Mouse (Mus musculus) heart, embryonic 16.5 days (tissue): Measurements from ENCODE around the gene Hacd2. TPM values are rescaled to one million over a fixed set of nuclear protein-coding genes. Genes with fewer than 3 reads are reported as not detected.

Experiments used
- ATAC-seq: fragments of 200-750 bp; cut with Nextera tagmentation; replicated peaks from 2 replicates; pipeline ENCODE4 v1.8.0; 2017; ENCODE audit warnings: moderate number of reproducible peaks; ENCODE audit not compliant: insufficient read depth, low FRiP score; ENCODE audit errors: extremely low read depth
- H3K27ac ChIP-seq: fragments of 300-500 bp; sonication (generic); 2 replicates; pipeline ENCODE4 v1.5.1; 2014; ENCODE audit warnings: mild to moderate bottlenecking, low read length, control low read depth, moderate library complexity
- H3K27me3 ChIP-seq: fragments of 300-500 bp; sonication (generic); 2 replicates; pipeline ENCODE4 v1.6.1; 2014; ENCODE audit warnings: low read length, mixed read lengths; ENCODE audit not compliant: control insufficient read depth, insufficient read depth
- H3K36me3 ChIP-seq: fragments of 300-500 bp; sonication (generic); 2 replicates; pipeline ENCODE4 v1.6.1; 2014; ENCODE audit not compliant: control insufficient read depth, insufficient read depth
- H3K4me1 ChIP-seq: fragments of 300-500 bp; sonication (generic); 2 replicates; pipeline ENCODE4 v1.6.1; 2014; ENCODE audit warnings: low read length, mixed read lengths; ENCODE audit not compliant: control insufficient read depth, insufficient read depth
- H3K4me2 ChIP-seq: fragments of 300-500 bp; sonication (generic); 2 replicates; pipeline ENCODE4 v1.6.1; 2014; ENCODE audit warnings: low read depth, mild to moderate bottlenecking, control low read depth, low read length
- H3K4me3 ChIP-seq: fragments of 300-500 bp; sonication (generic); 2 replicates; pipeline ENCODE4 v1.5.1; 2014; ENCODE audit warnings: mild to moderate bottlenecking, control low read depth, low read length
- H3K9ac ChIP-seq: fragments of 300-500 bp; sonication (generic); 2 replicates; pipeline ENCODE4 v1.6.1; 2014; ENCODE audit warnings: low read length, control low read depth
- H3K9me3 ChIP-seq: fragments of 300-500 bp; sonication (generic); replicated peaks from 2 replicates; pipeline ENCODE4 v1.6.1; 2016; ENCODE audit warnings: low read length; ENCODE audit not compliant: control insufficient read depth
- WGBS: fragments of 180-500 bp; shearing (Covaris S2); extraction: QIAGEN DNeasy Blood & Tissue Kit; methylation state at CpG from one replicate; pipeline ENCODE4 v1.1.7; 2014; 5-methylcytosine and 5-hydroxymethylcytosine counted together
- polyA plus RNA-seq: library from polyadenylated mRNA; unstranded; fragments of >200 nt; fragmentation: Nextera tagmentation; extraction: Ambion mirVana; gene quantifications from 2 replicates; pipeline ENCODE4 v1.2.1, GENCODE M21; 2015

The Hacd2 gene
- polyA plus RNA-seq, 1 experiment from 2014 or later: 61.5 TPM

GRCm38 (mm10) chr16:35109656-35110291 is 87.5 kb downstream of the Hacd2 start:
- Histone ChIP-seq H3K4me2 (peak overlapping the region; percentile 8; the same call in 1 of the 2 replicates), H3K4me3 (no peak overlapping the region), H3K36me3 (no peaks in the 10 kb centered on the region), H3K4me1 (peaks cover 23% of the 10 kb centered on the region), H3K27ac (peak overlapping the region; percentile 83), H3K9me3 (no peaks in the 10 kb centered on the region), H3K9ac (peak overlapping the region; percentile 6; the same call in 1 of the 2 replicates), H3K27me3 (no peaks in the 10 kb centered on the region)
- WGBS: 34% methylated on average over 7 of the region's 7 CpGs
- no peak for ATAC-seq

- Histone ChIP-seq H3K27me3 (no peaks in the 10 kb centered on the region), H3K4me3 (no peak overlapping the region), H3K36me3 (no peaks in the 10 kb centered on the region), H3K4me2 (peak overlapping the region; percentile 46), H3K27ac (peak overlapping the region; percentile 89), H3K9me3 (no peaks in the 10 kb centered on the region), H3K4me1 (peaks cover 23% of the 10 kb centered on the region), H3K9ac (no peak overlapping the region)
- WGBS: 24% methylated on average over 10 of the region's 10 CpGs
- ATAC-seq: peak; percentile 86
Measured at GRCm38 (mm10) chr16:35110410-35111142, 88.3 kb downstream of the Hacd2 start.

- Histone ChIP-seq H3K27me3 (no peaks in the 10 kb centered on the region), H3K9me3 (no peaks in the 10 kb centered on the region), H3K36me3 (no peaks in the 10 kb centered on the region), H3K4me1 (peaks cover 21% of the 10 kb centered on the region), H3K4me3 (no peak overlapping the region), H3K4me2 (peak overlapping the region; percentile 46), H3K9ac (no peak overlapping the region), H3K27ac (peak overlapping the region; percentile 89)
- ATAC-seq: 0 out of 2 replicates have a peak, but pooled peaks have one; percentile 1
- WGBS: 57% methylated on average over 8 of the region's 8 CpGs
Measured at GRCm38 (mm10) chr16:35111143-35111620, 89.0 kb downstream of the Hacd2 start.

- no peaks in the 10 kb centered on the region for H3K36me3 ChIP-seq
- no peak overlapping the region for H3K9ac ChIP-seq
- no peaks in the 10 kb centered on the region for H3K9me3 ChIP-seq
- peaks cover 33% of the 10 kb centered on the region for H3K4me1 ChIP-seq
- no peak overlapping the region for H3K4me3 ChIP-seq
- no peak overlapping the region for H3K4me2 ChIP-seq
- H3K27me3 ChIP-seq: no peaks in the 10 kb centered on the region
- no peak for ATAC-seq
- H3K27ac ChIP-seq: no peak overlapping the region
- WGBS: 85% methylated on average over 5 of the region's 5 CpGs
Measured at GRCm38 (mm10) chr16:35113496-35113895, 91.3 kb downstream of the Hacd2 start.

GRCm38 (mm10) chr16:35116328-35116956 is 94.2 kb downstream of the Hacd2 start:
- Histone ChIP-seq H3K4me1 (peaks cover 12% of the 10 kb centered on the region), H3K4me3 (no peak overlapping the region), H3K27ac (no peak overlapping the region), H3K9me3 (no peaks in the 10 kb centered on the region), H3K4me2 (no peak overlapping the region), H3K27me3 (no peaks in the 10 kb centered on the region), H3K9ac (no peak overlapping the region), H3K36me3 (no peaks in the 10 kb centered on the region)
- 63% methylated on average over 7 of the region's 7 CpGs for WGBS
- no peak for ATAC-seq

- WGBS: 38% methylated on average over 7 of the region's 7 CpGs
- H3K9ac ChIP-seq: no peak overlapping the region
- no peaks in the 10 kb centered on the region for H3K27me3 ChIP-seq
- peaks cover 12% of the 10 kb centered on the region for H3K4me1 ChIP-seq
- ATAC-seq: no peak
- H3K4me2 ChIP-seq: no peak overlapping the region
- no peaks in the 10 kb centered on the region for H3K36me3 ChIP-seq
- no peaks in the 10 kb centered on the region for H3K9me3 ChIP-seq
- no peak overlapping the region for H3K4me3 ChIP-seq
- no peak overlapping the region for H3K27ac ChIP-seq
Measured at GRCm38 (mm10) chr16:35117436-35117835, 95.2 kb downstream of the Hacd2 start.

- no peaks in the 10 kb centered on the region for H3K9me3 ChIP-seq
- H3K36me3 ChIP-seq: no peaks in the 10 kb centered on the region
- no peaks in the 10 kb centered on the region for H3K27me3 ChIP-seq
- no peak overlapping the region for H3K27ac ChIP-seq
- peaks cover 12% of the 10 kb centered on the region for H3K4me1 ChIP-seq
- no peak overlapping the region for H3K4me3 ChIP-seq
- no peak overlapping the region for H3K4me2 ChIP-seq
- 50% methylated on average over 4 of the region's 4 CpGs for WGBS
- ATAC-seq: no peak
- no peak overlapping the region for H3K9ac ChIP-seq
Measured at GRCm38 (mm10) chr16:35120603-35121002, 98.4 kb downstream of the Hacd2 start.

- no peak overlapping the region for H3K4me2 ChIP-seq
- no peak for ATAC-seq
- no peaks in the 10 kb centered on the region for H3K27me3 ChIP-seq
- H3K9ac ChIP-seq: no peak overlapping the region
- 87% methylated on average over 5 of the region's 5 CpGs for WGBS
- no peak overlapping the region for H3K4me3 ChIP-seq
- no peaks in the 10 kb centered on the region for H3K36me3 ChIP-seq
- no peaks in the 10 kb centered on the region for H3K9me3 ChIP-seq
- no peak overlapping the region for H3K27ac ChIP-seq
- H3K4me1 ChIP-seq: peaks cover 12% of the 10 kb centered on the region
Measured at GRCm38 (mm10) chr16:35127270-35127669, 105.0 kb downstream of the Hacd2 start.

GRCm38 (mm10) chr16:35130172-35130571 is 107.9 kb downstream of the Hacd2 start:
- no peaks in the 10 kb centered on the region for H3K27me3 ChIP-seq
- 51% methylated on average over 3 of the region's 3 CpGs for WGBS
- no peaks in the 10 kb centered on the region for H3K9me3 ChIP-seq
- H3K36me3 ChIP-seq: no peaks in the 10 kb centered on the region
- H3K9ac ChIP-seq: no peak overlapping the region
- no peak overlapping the region for H3K4me3 ChIP-seq
- peak overlapping the region; percentile 57; the same call in 1 of the 2 replicates for H3K27ac ChIP-seq
- H3K4me1 ChIP-seq: peaks cover 12% of the 10 kb centered on the region
- H3K4me2 ChIP-seq: no peak overlapping the region
- peak; percentile 37; the same call in 1 of the 2 replicates for ATAC-seq
